Mouse (Mus musculus) stomach, postnatal 0 days (tissue): ENCODE results near the gene Vangl1.

Experiments used
- CTCF ChIP-seq: IDR thresholded peaks from 2 replicates; pipeline ENCODE4 v1.5.1; 2016; ENCODE audit warnings: antibody characterized with exemption, low read depth, mild to moderate bottlenecking, moderate library complexity
- EP300 ChIP-seq: optimal IDR thresholded peaks from 2 replicates; pipeline ENCODE3; 2016; ENCODE audit warnings: antibody characterized with exemption

DNA sequence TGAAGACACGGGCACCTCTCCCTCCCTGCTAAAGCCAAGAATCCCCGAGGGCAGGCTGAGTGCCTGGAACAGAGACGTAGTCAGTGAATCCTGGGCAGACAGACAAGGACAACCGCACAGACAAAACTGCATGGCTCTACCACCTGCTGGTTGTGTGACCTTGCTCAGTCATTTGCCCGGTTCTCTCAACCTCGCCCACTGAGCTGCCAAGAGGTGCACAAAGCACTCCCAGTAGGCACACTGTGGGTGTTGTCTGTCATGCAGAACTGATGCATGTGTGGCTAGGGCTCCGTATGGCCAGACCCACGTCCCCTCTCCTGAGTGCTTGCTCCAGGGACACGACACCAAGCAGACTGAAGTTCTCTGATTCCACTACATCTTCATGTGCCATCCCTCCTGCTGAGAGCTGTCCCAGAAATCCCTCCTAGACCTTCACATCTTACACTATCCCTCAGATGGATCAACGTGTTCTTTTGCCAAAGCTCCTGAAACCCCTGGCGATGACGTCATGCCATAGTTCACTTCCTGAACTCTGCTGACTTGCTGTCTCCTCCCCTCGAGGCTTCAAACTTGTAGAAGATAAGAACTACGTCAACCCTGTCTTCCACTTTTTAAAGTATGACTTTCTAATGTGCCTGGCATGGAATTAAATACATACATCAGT, 45.6 kb downstream of the Vangl1 start:
- TF ChIP-seq CTCF = no peak
- TF ChIP-seq EP300 = no peak
